Mouse (Mus musculus) small intestine, adult 2 months (tissue): ENCODE data around the gene Ipo13. TPM values are rescaled to one million over a fixed set of nuclear protein-coding genes. Genes with fewer than 3 reads are reported as not detected.

Source experiments
- H3K27ac ChIP-seq: fragments of 200-500 bp; 2 replicates; pipeline ENCODE4 v1.5.1; 2012; ENCODE audit warnings: low read depth, low read length, control low read depth, inconsistent platforms; ENCODE audit not compliant: insufficient read depth
- H3K27me3 ChIP-seq: fragments of 200-500 bp; 2 replicates; pipeline ENCODE4 v1.6.1; 2012; ENCODE audit warnings: mild to moderate bottlenecking, moderate library complexity, low read length, inconsistent platforms; ENCODE audit not compliant: control insufficient read depth, insufficient read depth
- H3K36me3 ChIP-seq: fragments of 200-500 bp; 2 replicates; pipeline ENCODE4 v1.6.1; 2012; ENCODE audit warnings: mild to moderate bottlenecking, low read length, control low read depth, inconsistent platforms; ENCODE audit not compliant: control insufficient read depth, insufficient read depth
- H3K4me1 ChIP-seq: fragments of 200-500 bp; 2 replicates; pipeline ENCODE4 v1.6.1; 2012; ENCODE audit warnings: low read length, inconsistent platforms, mixed read lengths; ENCODE audit not compliant: control insufficient read depth, insufficient read depth, insufficient read length
- H3K4me3 ChIP-seq: fragments of 200-500 bp; 2 replicates; pipeline ENCODE4 v1.5.1; 2012; ENCODE audit warnings: low read depth, mild to moderate bottlenecking, control low read depth, inconsistent platforms, low read length, moderate library complexity
- CTCF ChIP-seq: fragments of 200-500 bp; IDR thresholded peaks from 2 replicates; pipeline ENCODE4 v1.5.1; 2012; ENCODE audit warnings: low read depth, mild to moderate bottlenecking, control low read depth, inconsistent platforms, low read length, moderate library complexity, mixed read lengths; ENCODE audit not compliant: insufficient replicate concordance, insufficient read length; ENCODE audit errors: extremely low read depth
- POLR2A ChIP-seq: fragments of 200-500 bp; IDR thresholded peaks from 2 replicates; pipeline ENCODE4 v1.6.1; 2012; ENCODE audit warnings: low read depth, mild to moderate bottlenecking, control low read depth, inconsistent platforms, low read length, moderate library complexity
- WGBS: fragments of 180-500 bp; shearing (Covaris S2); methylation state at CpG from one replicate; pipeline ENCODE4 v1.1.7; 2018; 5-methylcytosine and 5-hydroxymethylcytosine counted together
- polyA plus RNA-seq: library from polyadenylated mRNA; depleted of rRNA; stranded (reverse); fragments of >200 nt; gene quantifications from 2 replicates; pipeline ENCODE4 v1.2.3, GENCODE M21; 2012

Gene Ipo13
- polyA plus RNA-seq, 1 experiment: 36.8 TPM

DNA sequence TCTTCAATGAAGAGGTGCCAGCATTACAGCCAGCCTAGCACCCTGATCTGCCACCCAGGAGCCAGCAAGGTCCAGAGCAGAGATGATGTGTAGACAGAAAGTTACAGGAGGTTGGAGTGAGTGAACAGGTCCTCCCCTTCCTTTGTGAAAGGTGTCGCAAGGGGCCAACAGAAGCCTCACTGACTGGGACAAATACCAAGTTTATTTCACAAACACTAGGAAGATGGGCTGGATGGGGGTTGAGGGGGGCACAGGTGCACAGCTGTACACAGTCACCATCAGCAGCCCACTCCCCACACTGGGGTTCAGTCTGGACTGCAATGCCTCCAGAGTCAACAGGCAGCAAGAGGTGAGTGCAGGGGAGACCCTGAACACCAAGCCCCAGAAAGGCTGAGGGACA is 30.7 kb downstream of the Ipo13 start:
- Histone ChIP-seq H3K4me1 (peaks cover 4% of the 10 kb centered on the region; the same call in 1 of the 2 replicates), H3K27ac (no peak overlapping the region), H3K27me3 (peaks cover 8% of the 10 kb centered on the region), H3K36me3 (peaks cover 17% of the 10 kb centered on the region), H3K4me3 (no peak overlapping the region)
- no peak for TF ChIP-seq POLR2A
- no peak for TF ChIP-seq CTCF
- 76% methylated on average over 1 of the region's 1 CpGs for WGBS

DNA sequence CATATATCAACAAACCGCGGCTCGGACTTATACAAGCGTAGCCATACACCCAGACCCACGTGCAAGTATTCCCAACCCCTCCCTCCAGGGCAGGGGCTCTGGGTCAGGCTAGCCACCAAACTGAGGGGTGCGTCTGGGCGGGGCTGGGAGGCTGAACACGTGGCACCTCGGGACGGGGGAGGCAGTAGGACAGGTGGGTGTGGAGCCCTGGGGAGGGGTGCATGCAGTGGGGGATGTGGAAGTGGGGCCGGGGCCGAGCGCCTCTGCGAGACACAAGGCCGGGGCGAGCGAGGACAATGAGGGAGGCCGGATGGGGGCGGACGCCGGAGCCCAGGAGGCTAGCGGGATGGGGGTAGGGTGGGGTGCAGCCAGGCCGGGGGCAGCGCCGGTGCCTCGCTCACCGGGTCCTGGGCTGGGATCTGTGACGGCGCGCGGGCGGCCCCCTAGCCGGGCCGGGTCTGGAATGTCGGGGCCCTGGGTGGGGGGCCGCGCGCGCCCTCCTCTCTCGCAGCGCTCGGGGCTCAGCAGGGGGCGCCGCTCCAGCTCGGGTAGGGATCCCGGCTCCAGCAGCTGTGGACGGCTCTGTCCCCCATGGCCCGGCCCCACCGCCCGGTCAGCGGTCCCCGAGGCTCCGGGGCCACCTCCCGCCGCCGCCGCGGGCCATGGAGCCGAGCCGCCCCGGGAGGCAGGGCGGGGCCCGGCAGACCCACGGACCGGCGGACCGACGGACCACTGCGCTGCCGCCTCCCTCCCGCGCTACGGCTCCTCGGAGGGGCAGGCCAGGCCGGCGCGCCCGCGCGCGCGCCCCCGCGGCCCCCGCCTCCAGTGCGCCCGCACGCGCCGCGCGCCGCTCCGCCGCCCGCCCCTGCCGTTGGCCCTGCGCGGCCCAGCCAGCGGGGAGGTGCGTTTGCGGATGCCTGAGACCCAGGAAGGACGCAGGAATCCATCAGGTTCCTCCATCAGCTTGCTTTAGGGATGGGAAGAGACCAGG is 31.8 kb downstream of the Ipo13 start, which contains the start of gene B4galt2:
TSS of gene B4galt2 (minus strand) at position 787 of the 991 bp plus-strand sequence.
- TF ChIP-seq CTCF: no peak
- TF ChIP-seq POLR2A: no peak
- H3K27ac ChIP-seq: no peak within 1 kb of the TSS
- peak within 1 kb of the TSS; percentile 59 for H3K4me3 ChIP-seq
- peaks cover 8% of the 10 kb centered on the region for H3K27me3 ChIP-seq
- peaks cover 17% of the 10 kb centered on the region for H3K36me3 ChIP-seq
- peaks cover 4% of the 10 kb centered on the region; the same call in 1 of the 2 replicates for H3K4me1 ChIP-seq
- WGBS: 2% methylated on average over 99 of the region's 103 CpGs

DNA sequence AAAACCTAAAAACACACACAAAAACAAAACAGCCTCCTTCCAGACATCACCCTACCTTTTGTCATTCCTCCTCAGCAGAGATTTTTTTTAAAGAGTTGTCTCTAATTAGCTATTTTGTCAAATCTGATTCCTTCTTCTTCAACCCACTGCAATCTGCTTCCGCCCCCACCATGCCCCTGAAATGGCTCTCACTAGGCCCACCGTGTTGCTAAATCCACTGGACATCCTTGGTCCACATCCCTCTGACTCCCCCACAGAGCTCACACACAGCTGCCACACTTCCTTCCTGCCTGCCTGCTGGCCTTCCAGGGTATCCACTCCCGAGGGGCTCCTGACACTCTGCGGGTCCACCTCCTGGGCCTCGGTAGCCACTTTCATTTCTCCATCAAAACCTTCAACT is 36.1 kb downstream of the Ipo13 start:
- whole genome bisulfite sequencing: 81% methylated on average over 5 of the region's 5 CpGs
- no peaks in the 10 kb centered on the region for H3K36me3 ChIP-seq

DNA sequence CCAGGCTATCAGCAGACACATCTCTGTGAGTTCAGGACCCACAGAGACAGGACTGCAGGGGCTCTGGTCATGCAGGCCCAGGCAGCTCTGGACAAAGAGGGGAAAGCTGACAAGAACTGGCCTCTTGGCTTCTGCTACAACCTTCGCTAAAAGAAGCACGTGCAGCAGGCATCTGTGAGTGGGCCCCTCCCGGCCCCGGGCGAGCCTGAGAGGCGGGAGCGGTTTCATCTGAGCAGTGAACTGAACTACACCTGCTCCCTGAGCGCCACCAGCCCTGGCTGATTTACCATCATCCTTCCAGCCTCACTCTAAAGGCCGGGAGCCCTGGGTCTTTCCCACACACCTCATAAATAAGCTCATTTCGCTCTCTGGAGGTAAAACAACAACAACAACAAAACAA is 36.5 kb downstream of the Ipo13 start:
- WGBS: 30% methylated on average over 10 of the region's 10 CpGs
- Histone ChIP-seq H3K27me3 (peaks cover 8% of the 10 kb centered on the region), H3K36me3 (no peaks in the 10 kb centered on the region), H3K4me3 (no peak overlapping the region), H3K27ac (no peak overlapping the region), H3K4me1 (no peaks in the 10 kb centered on the region)
- TF ChIP-seq CTCF (no peak), POLR2A (no peak)

More for the DNA sequence above, 36.1 kb downstream of the Ipo13 start:
- no peaks in the 10 kb centered on the region for H3K4me1 ChIP-seq
- no peak overlapping the region for H3K27ac ChIP-seq
- TF ChIP-seq POLR2A (no peak), CTCF (no peak)
- H3K27me3 ChIP-seq: peaks cover 8% of the 10 kb centered on the region
- H3K4me3 ChIP-seq: no peak overlapping the region

DNA sequence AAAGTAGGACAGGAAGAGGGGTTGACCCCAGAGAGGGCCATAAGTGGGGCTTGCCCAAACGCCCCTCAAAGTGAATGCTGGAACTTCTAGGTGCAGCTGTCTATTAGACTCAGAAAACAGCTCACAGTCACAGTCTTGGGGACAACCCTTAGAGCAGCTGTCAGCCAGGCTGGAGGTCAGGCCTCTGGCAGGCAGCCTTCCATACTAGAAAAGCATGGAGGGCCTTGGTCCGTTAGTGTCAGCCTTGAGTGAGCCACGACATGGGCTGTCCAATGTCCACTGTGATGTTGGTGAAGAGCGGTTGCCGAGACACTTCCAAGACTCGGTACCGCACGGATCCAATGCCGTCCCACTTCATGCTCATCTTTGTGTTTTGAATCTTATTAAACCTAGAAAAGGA is 41.2 kb downstream of the Ipo13 start:
- Histone ChIP-seq H3K4me3 (no peak overlapping the region), H3K4me1 (peaks cover 3% of the 10 kb centered on the region), H3K27me3 (no peaks in the 10 kb centered on the region), H3K36me3 (no peaks in the 10 kb centered on the region), H3K27ac (no peak overlapping the region)
- no peak for TF ChIP-seq POLR2A
- TF ChIP-seq CTCF: no peak
- 92% methylated on average over 9 of the region's 9 CpGs for WGBS

DNA sequence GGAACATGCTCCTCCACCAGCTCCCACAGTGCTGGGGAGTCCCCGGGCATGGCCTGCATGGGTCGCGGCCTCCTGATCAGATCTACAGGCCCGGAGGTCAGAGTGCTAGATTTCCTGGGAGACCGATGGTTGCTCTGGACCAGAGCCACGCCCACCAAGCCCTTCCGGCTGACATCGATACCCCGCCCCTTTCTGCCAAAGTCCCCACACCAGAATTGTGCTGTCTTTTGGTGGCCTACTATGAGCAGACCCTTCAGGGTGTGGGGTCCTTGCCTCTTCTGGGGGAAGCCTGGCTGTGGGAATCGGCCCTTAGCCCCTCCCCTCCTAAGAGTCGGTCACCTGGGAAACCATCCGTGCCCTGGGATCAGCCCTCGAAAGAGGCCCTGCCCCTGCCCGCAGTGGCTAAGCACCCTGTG is 42.3 kb downstream of the Ipo13 start, which contains the start of gene Ccdc24:
TSS of gene Ccdc24 (minus strand) at position 87 of the 416 bp plus-strand sequence.
- 11% methylated on average over 14 of the region's 14 CpGs for WGBS
- H3K27me3 ChIP-seq: no peaks in the 10 kb centered on the region
- H3K36me3 ChIP-seq: no peaks in the 10 kb centered on the region
- H3K4me1 ChIP-seq: peaks cover 3% of the 10 kb centered on the region
- H3K27ac ChIP-seq: no peak within 1 kb of the TSS
- TF ChIP-seq CTCF (no peak), POLR2A (no peak)
- peak within 1 kb of the TSS; percentile 56 for H3K4me3 ChIP-seq

DNA sequence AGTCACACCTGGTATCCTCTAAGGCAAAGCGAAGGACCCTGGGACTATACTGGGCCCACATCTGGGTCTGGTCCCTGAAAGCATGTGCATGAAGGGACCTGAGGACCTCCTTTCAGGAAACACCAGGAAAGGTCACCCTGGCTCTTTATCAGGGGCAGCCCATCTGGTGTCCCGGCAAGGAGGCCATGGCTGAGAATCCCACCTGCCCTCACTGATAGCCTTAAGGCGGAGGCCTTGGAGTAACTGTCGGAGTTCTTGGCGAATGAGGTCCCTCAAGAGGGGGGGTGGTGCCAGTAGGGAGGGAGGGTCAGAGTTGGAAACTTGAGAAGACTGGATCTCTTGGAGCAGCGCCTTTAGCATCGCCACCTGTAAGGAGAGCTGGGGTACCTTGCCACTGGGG is 43.0 kb downstream of the Ipo13 start:
- WGBS: 84% methylated on average over 7 of the region's 7 CpGs
- Histone ChIP-seq H3K27ac (no peak overlapping the region), H3K4me3 (no peak overlapping the region), H3K36me3 (no peaks in the 10 kb centered on the region), H3K4me1 (peaks cover 3% of the 10 kb centered on the region), H3K27me3 (no peaks in the 10 kb centered on the region)
- TF ChIP-seq POLR2A (no peak), CTCF (no peak)
